Mouse (Mus musculus) fibroblast of lung, adult 2 months (primary cell): ENCODE data around the gene Gga3.

Source experiments
- DNase-seq: peaks from one replicate; pipeline ENCODE4 v3.0.0-alpha.2; 2011; ENCODE audit warnings: low read depth

The Gga3 gene

DNA sequence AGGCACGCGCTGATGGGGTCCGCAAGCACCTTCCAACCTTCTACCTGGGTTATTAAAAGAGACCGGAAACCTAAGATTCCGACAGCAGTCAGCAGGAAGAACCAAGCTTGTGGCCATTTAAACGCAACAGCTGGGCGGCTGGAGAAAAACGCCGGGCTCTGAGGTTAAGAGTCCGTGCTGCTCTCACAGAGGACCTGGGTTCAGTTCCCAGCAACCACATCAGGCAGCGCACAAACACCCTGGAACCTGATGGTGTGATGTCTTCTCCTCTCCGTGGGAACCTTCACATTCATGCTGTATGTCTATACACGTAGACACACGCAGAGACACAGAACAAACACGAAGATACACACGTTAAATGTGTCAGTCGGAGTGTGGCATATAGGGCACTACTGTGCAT, 48.1 kb downstream of the Gga3 start:
- no peak for DNase-seq

DNA sequence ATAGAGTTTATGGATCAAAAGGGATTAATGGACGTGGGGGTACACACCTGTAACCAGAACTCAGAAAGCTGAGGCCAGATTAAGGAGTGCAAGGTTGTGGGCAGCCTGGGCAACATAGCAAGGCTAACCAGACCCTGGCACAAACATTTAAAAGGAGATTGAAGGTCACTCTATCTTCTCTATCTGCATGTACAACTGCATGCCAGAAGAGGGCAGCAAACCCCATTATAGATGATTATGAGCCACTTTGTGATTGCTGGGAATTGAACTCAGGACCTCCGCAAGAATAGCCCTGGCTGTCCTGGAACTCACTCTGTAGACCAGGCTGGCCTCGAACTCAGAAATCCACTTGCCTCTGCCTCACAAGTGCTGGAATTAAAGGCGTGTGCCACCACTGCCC, 51.1 kb downstream of the Gga3 start:
- DNase-seq = no peak

DNA sequence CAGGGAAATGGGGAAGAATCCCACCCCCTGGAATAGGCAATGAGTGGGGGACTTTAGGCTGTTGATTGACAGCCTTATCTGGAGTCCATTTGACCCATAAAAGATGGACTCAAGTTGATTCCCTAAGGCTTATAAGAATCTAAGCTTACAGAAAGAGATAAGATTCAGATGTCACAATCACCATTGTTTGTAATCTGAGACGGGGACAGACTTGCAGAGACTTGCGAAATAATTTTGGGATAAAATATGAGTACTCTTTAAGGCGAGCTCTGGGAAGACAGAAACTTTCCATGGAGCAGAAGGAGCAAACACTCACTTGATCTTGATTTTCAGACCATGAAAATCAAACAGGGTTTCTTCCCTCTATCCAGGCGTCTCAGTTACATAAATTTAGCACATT, 60.3 kb downstream of the Gga3 start:
- no peak for DNase-seq

DNA sequence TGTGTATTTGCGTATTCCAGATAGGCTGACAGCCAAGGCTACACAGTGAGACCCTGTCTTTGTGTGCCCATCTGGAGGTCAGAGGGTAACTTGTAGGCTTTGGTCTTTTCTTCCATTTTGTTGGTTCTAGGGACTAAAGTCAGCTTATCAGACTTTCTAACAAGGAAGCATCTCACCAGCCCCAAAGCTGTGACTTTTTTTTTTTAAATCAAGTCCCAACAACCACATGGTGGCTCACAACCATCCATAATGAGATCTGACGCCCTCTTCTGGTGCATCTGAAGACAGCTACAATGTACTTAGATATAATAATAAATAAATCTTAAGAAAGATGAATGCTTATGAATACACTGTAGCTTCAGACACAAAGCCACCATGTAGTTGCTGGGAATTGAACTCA, 65.8 kb downstream of the Gga3 start:
- DNase-seq = no peak

DNA sequence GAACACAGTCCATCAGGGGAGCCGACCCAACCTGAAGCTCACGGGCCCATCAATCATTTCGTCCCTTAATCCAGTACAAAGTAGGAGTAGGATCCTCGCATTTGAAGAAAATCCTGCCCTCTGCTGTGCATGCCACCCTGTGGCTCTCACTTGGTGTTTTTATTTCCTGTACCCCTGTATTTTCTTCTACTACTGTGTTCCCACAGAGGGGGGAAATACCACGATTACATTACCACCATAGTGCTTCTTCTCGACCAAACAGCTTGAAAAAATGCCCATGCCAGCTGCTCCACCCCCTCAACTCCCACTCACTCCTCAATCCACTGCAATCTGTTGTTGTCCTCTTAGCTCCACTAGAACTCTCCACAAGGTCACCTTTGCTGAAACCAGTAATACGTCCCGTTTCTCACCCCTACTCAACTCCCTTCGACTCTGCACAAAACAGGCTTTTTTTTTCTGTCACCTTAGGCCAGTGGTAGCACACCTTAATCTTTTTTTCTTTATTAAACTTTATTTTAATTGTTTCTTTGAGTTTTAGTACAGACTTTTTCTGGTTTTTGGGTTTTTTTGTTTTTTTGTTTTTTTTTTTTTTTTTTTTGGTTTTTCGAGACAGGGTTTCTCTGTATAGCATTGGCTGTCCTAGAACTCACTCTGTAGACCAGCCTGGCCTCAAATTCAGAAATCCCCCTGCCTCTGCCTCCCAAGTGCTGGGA, 66.8 kb downstream of the Gga3 start:
- DNase-seq = no peak

DNA sequence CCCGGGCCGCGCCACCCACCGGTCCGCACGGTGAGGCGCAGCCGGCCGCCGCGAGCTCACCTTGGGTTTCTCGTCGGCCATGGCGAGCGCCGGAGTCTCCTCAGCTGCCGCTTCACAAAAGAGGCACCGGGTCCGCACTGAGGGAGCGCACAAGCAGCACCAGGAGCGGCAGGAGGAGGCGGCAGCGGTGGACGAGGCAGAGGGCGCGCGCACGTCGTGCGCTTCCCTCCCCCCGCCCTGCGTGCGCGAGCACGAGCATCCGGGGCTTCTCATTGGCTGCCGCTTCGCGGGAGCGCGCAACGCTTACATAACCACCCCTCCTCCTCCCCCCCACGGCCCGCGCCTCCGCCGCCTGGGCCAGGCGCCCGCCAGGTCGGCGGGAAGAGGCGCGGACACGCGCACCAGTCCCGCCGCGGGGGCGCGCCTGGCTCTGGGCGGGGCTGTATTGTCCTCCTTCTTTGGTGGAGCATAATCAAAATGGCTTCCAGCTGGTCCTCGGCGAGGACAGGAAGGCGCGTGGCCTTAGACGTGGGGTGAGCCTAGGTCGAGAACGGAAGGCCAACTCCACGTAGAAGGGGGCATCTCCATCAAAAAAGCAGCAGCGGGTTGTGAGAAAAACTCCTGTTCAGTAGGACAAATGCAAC, 67.7 kb downstream of the Gga3 start, which contains the start of gene Sumo2:
TSS of gene Sumo2 (minus strand) at position 239 of the 644 bp plus-strand sequence.
- DNase-seq = peak; percentile 85

DNA sequence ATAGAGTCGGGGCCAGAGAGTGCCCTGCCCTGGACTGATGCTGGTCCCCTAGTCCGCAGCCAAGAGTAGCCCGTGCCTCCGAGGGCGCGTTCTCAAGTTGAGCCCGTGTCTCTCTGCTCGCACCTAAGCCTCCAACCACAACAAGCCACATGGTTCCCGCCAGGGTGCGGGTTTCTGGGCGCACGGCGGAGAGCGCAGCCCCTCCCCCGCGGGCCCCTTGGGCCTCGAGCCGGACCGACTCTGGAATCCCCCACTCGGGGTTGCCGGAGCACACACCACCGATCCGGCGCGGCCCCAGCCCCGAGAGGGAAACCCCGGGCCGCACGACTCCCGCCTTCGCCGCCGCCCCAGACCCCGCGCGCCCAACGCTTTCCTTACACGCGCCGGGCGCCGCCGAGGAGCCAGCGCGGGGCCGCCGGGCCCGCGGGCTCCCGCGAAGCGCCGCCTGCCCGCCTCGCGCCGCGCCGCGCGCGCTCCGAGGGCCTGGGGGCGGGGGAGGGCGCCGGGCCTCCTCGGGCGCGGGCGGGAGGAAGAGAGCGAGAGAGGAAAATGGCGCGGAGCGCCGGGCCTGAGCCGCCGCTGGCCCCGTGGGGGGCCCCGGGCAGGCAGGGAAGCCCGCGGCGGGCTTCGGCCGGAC, 68.3 kb downstream of the Gga3 start:
- DNase-seq = no peak

DNA sequence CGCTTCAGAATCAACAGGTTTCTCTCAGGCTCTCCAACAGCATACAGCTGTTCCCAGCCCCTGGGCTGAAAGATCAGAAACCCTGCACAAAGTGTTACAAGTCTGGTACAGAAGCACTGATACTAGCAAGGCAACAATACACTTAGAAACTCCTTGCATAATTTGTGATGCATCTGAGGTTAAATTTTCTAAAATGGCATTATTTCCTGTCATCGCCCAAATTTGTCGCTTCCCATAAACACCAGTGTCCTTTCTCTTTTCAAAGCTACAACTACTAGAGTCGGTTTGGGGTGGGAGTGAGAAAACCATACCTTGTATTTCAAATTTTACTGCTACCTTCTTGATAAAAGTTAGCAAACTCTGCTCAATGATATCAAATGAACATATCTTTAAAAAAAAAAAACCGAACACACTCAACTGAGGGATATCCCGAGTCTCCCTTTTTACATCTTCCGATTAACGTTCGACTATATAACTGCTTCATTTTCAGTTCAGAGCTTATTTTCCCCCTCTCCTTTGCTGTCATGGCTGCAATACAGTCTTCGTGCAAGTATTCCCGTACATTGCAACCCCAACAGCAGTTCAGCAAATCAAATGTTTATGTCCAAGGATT, 69.0 kb downstream of the Gga3 start:
- no peak for DNase-seq
